Mouse (Mus musculus): ENCODE data around the gene Dhx35. TPM values are rescaled to one million over a fixed set of nuclear protein-coding genes. Genes with fewer than 3 reads are reported as not detected.

Gene Dhx35
- polyA plus RNA-seq, 1 experiment from 2014 or later = 10.9 TPM

DNA sequence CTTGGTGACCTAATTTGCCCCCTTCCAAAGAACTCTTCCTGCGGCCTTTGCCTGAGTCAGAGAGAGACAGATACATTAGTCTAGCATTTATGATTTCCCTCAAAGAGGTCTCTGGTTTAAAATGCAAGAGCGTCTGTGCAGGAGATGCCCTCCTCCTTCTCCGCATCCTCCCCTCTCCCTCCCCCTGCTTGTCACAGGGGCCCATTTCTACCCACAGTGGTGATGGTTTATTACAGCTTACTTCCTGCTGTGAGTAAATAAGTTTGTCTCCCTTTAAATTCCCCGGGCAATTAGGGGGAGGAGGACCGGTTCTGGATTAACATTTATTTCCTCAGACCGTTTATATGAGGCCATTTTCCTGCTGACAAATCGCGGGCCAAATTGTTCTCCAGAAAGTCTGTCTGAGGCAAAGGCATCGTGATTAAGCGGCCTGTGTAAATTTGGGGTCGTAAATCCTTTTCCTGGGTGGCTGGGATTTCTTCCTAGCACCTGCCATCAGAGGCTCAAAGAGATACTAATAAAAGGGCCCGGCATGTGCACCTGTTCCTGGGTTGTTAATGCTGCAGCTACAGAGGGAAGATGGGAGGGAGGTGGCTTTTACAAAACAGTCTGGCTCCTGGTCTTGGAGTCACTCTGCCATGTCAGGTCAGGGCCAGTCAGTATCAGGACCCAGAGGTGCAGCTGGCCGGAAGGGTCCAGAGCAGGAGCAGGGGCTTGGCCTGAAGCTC lies 104.0 kb downstream of the Dhx35 start:
- no peak overlapping the region for H3K27ac ChIP-seq (replicated peaks)
- peaks cover 20% of the 10 kb centered on the region for H3K4me1 ChIP-seq
- H3K9ac ChIP-seq (replicated peaks) = no peak overlapping the region
- no peak overlapping the region for H3K4me2 ChIP-seq
- peak; percentile 72 for ATAC-seq (ENCODE audit: low FRiP score)
- peaks cover 9% of the 10 kb centered on the region for H3K27me3 ChIP-seq (replicated peaks)
- H3K36me3 ChIP-seq = no peaks in the 10 kb centered on the region
- WGBS = 7% methylated on average over 13 of the region's 13 CpGs
- no peaks in the 10 kb centered on the region for H3K9me3 ChIP-seq (replicated peaks)
- no peak overlapping the region for H3K4me3 ChIP-seq (replicated peaks)

Other genes starting within 250 kb of the Dhx35 start
- gene Slc32a1, start 184.0 kb upstream of the Dhx35 start, polyA plus RNA-seq (2015; fragmentation: Nextera tagmentation; extraction: Ambion mirVana) = 9.7 and 11.1 TPM in 2 replicates
- gene Actr5, start 169.9 kb upstream of the Dhx35 start, polyA plus RNA-seq (2015; fragmentation: Nextera tagmentation; extraction: Ambion mirVana) = 11.4 TPM in 2 replicates
- 25.3 and 26.6 TPM in 2 replicates for gene Ppp1r16b, start 129.4 kb upstream of the Dhx35 start, polyA plus RNA-seq (2015; fragmentation: Nextera tagmentation; extraction: Ambion mirVana)
- 5.9 and 13.0 TPM in 2 replicates for gene Fam83d, start 26.7 kb upstream of the Dhx35 start, polyA plus RNA-seq (2015; fragmentation: Nextera tagmentation; extraction: Ambion mirVana)